Mouse (Mus musculus): ENCODE results near the gene Tns1.

DNA sequence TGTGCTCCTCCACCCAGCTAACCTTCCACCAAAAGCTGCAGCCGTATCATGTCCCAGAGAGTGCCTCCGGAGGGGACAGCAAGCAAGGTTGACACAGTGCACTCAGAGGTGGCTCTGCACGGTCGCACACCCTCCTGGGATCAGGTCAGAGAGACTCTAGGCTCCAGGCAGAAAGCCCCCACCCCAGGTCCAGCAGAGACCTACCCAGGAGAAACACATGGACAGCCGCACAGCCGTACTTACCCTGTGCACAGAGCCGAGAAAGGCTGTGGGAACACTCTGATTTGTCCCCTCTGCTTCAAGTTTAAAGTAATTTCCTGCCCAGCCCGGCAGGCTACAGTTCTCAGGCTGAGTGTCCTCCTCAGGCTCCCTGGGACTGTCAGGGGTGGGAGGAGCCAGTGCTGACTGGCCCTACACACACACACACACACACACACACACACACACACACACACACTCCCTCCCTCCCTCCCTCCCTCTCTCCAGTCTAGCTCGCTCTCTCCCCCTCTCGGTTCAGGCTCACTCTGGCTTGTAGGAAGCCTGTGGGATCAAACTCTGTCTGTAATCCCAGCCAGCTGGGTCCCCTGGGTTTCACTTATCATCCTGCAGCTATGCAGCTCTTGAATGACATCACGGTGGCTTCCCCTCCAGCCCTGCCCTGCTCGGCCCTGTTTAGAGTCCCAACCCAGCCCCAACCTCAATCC, 161.4 kb downstream of the Tns1 start:
- TF ChIP-seq CTCF (IDR thresholded peaks at IDR 0.05; ENCODE audit: low read depth) (peak; percentile 73), EP300 (optimal IDR thresholded peaks at IDR 0.05) (no peak)
